Mouse (Mus musculus) heart, postnatal 0 days (tissue): ENCODE measurements around the gene Tmem132c.

ENCODE experiments used
- CTCF ChIP-seq: IDR thresholded peaks from 2 replicates; pipeline ENCODE4 v1.5.1; 2016; ENCODE audit warnings: antibody characterized with exemption, control low read depth, low read depth
- EP300 ChIP-seq: IDR thresholded peaks from 2 replicates; pipeline ENCODE4 v1.6.1; 2016; ENCODE audit warnings: antibody characterized with exemption, low read depth

DNA sequence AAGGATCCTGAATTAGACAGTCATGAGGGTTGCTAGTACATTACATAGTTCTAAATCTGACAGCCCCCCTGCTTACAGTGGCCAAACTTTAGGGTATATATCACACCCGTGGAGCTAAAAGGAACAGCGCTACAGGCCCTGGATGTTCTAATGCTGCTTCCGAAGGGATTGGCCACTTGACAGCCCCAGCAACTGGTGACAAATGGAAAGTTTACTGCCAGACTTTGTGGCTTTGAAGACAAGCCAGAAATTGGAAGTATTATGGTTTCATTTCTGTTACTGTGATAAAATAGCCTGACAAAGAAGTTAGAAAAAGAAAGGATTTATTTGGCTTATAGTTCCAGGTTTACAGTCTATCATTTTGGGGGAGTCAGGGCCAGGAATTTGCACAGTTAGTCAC is 126.6 kb downstream of the Tmem132c start:
- TF ChIP-seq EP300 (no peak), CTCF (no peak)
